Mouse (Mus musculus): Measurements from ENCODE around the gene Ppfibp2. TPM values are rescaled to one million over a fixed set of nuclear protein-coding genes. Genes with fewer than 3 reads are reported as not detected.

Gene Ppfibp2
- total RNA-seq, 2 experiments from 2014 or later = 0.66 to 3.6 TPM

- no peak for ATAC-seq (replicated peaks; ENCODE audit: low FRiP score, low TSS enrichment, poor library complexity, severe bottlenecking)
Observed at GRCm38 (mm10) chr7:107744454-107744853, 149.4 kb downstream of the Ppfibp2 start.

- no peak for ATAC-seq (replicated peaks; ENCODE audit: low FRiP score, low TSS enrichment, poor library complexity, severe bottlenecking)
Observed at GRCm38 (mm10) chr7:107745111-107745510, 150.1 kb downstream of the Ppfibp2 start.

- no peak for ATAC-seq (replicated peaks; ENCODE audit: low FRiP score, low TSS enrichment, poor library complexity, severe bottlenecking)
Observed at GRCm38 (mm10) chr7:107746036-107746435, 151.0 kb downstream of the Ppfibp2 start.

GRCm38 (mm10) chr7:107747476-107747875 is 152.5 kb downstream of the Ppfibp2 start:
- no peak for ATAC-seq (replicated peaks; ENCODE audit: low FRiP score, low TSS enrichment, poor library complexity, severe bottlenecking)

- ATAC-seq (replicated peaks; ENCODE audit: low FRiP score, low TSS enrichment, poor library complexity, severe bottlenecking) = peak; percentile 73
Observed at GRCm38 (mm10) chr7:107747954-107748353, 152.9 kb downstream of the Ppfibp2 start.

GRCm38 (mm10) chr7:107749270-107749669 is 154.3 kb downstream of the Ppfibp2 start:
- peak; percentile 72 for ATAC-seq (replicated peaks; ENCODE audit: low FRiP score, low TSS enrichment, poor library complexity, severe bottlenecking)

GRCm38 (mm10) chr7:107749721-107750120 is 154.7 kb downstream of the Ppfibp2 start:
- no peak for ATAC-seq (replicated peaks; ENCODE audit: low FRiP score, low TSS enrichment, poor library complexity, severe bottlenecking)

GRCm38 (mm10) chr7:107752031-107752520 is 157.1 kb downstream of the Ppfibp2 start:
- ATAC-seq (replicated peaks; ENCODE audit: low FRiP score, low TSS enrichment, poor library complexity, severe bottlenecking) = no peak

- no peak for ATAC-seq (replicated peaks; ENCODE audit: low FRiP score, low TSS enrichment, poor library complexity, severe bottlenecking)
Observed at GRCm38 (mm10) chr7:107755905-107756304, 160.9 kb downstream of the Ppfibp2 start.

- ATAC-seq (replicated peaks; ENCODE audit: low FRiP score, low TSS enrichment, poor library complexity, severe bottlenecking) = no peak
Observed at GRCm38 (mm10) chr7:107756748-107757147, 161.7 kb downstream of the Ppfibp2 start.

GRCm38 (mm10) chr7:107757308-107758151 is 162.5 kb downstream of the Ppfibp2 start, which contains the start of gene Cyb5r2:
TSS of gene Cyb5r2 (minus strand) at chr7:107758032.
- no peak; the same call in 1 of the 2 replicates for ATAC-seq (replicated peaks; ENCODE audit: low FRiP score, low TSS enrichment, poor library complexity, severe bottlenecking)

GRCm38 (mm10) chr7:107770812-107771211 is 175.8 kb downstream of the Ppfibp2 start:
- ATAC-seq (replicated peaks; ENCODE audit: low FRiP score, low TSS enrichment, poor library complexity, severe bottlenecking) = no peak

- no peak for ATAC-seq (replicated peaks; ENCODE audit: low FRiP score, low TSS enrichment, poor library complexity, severe bottlenecking)
Observed at GRCm38 (mm10) chr7:107778216-107778615, 183.2 kb downstream of the Ppfibp2 start.

- no peak; the same call in 1 of the 2 replicates for ATAC-seq (replicated peaks; ENCODE audit: low FRiP score, low TSS enrichment, poor library complexity, severe bottlenecking)
Observed at GRCm38 (mm10) chr7:107779611-107780010, 184.6 kb downstream of the Ppfibp2 start.

GRCm38 (mm10) chr7:107787977-107788620 is 193.1 kb downstream of the Ppfibp2 start:
- ATAC-seq (replicated peaks; ENCODE audit: low FRiP score, low TSS enrichment, poor library complexity, severe bottlenecking) = peak; percentile 80

- no peak for ATAC-seq (replicated peaks; ENCODE audit: low FRiP score, low TSS enrichment, poor library complexity, severe bottlenecking)
Observed at GRCm38 (mm10) chr7:107796500-107796899, 201.5 kb downstream of the Ppfibp2 start.

Other genes starting within 250 kb of the Ppfibp2 start
- not detected in 2 replicates for gene Syt9, start 224.5 kb upstream of the Ppfibp2 start, total RNA-seq (2014; fragmentation: Nextera tagmentation)
- not detected in 2 replicates for gene Syt9, start 224.5 kb upstream of the Ppfibp2 start, total RNA-seq (2017)
- not detected in 2 replicates for gene Olfml1, start 27.8 kb upstream of the Ppfibp2 start, total RNA-seq (2014; fragmentation: Nextera tagmentation)
- not detected in 2 replicates for gene Olfml1, start 27.8 kb upstream of the Ppfibp2 start, total RNA-seq (2017)
- not detected in 2 replicates for gene 5330417H12Rik, start 30.0 kb downstream of the Ppfibp2 start, total RNA-seq (2014; fragmentation: Nextera tagmentation)
- gene 5330417H12Rik, start 30.0 kb downstream of the Ppfibp2 start, total RNA-seq (2017) = not detected in 2 replicates
- not detected in 2 replicates for gene Cyb5r2, start 162.8 kb downstream of the Ppfibp2 start, total RNA-seq (2014; fragmentation: Nextera tagmentation)
- gene Cyb5r2, start 162.8 kb downstream of the Ppfibp2 start, total RNA-seq (2017) = not detected in 2 replicates
- not detected in 2 replicates for gene Ovch2, start 206.0 kb downstream of the Ppfibp2 start, total RNA-seq (2014; fragmentation: Nextera tagmentation)
- gene Ovch2, start 206.0 kb downstream of the Ppfibp2 start, total RNA-seq (2017) = not detected in 2 replicates
- not detected in 2 replicates for gene Olfr467, start 217.1 kb downstream of the Ppfibp2 start, total RNA-seq (2014; fragmentation: Nextera tagmentation)
- not detected in 2 replicates for gene Olfr467, start 217.1 kb downstream of the Ppfibp2 start, total RNA-seq (2017)
- not detected in 2 replicates for gene Olfr469, start 230.3 kb downstream of the Ppfibp2 start, total RNA-seq (2014; fragmentation: Nextera tagmentation)
- gene Olfr469, start 230.3 kb downstream of the Ppfibp2 start, total RNA-seq (2017) = not detected in 2 replicates